9 mouse cellular contexts compared by ENCODE assay signal in genomic region chr14:37104747-37105146, GRCm38 (mm10). TPM values are rescaled to one million over a fixed set of nuclear protein-coding genes. Genes with fewer than 3 reads are reported as not detected.
A peak's percentile ranks its signal among the peaks of the same experiment; 100 is the strongest.
DNase-seq lines count a peak whose midpoint lies in the region; ATAC-seq lines count a peak whose summit lies in the region.
"Had no signal": no experiment of that assay in that cellular context is flagged by ENCODE, and none has a peak within 500 bp of the region (broad histone marks: within the 10 kb centered on the region; RNA-seq: fewer than 3 reads in every experiment).

No protein-coding gene starts in this region.

- H3K4me1 ChIP-seq in liver, embryonic 12.5 days: no peaks in the 10 kb centered on the region
- H3K4me1 ChIP-seq in embryonic facial prominence, embryonic 15.5 days: no peaks in the 10 kb centered on the region
- peaks cover 18 to 32% of the 10 kb centered on the region in 2 experiments for H3K4me1 ChIP-seq in heart, embryonic 14.5 days (ENCODE audit: control insufficient read depth in 2 of 2, insufficient read depth in 2 of 2, low read length in 2 of 2)
- no peaks in the 10 kb centered on the region for H3K4me1 ChIP-seq in liver, embryonic 15.5 days (replicated peaks)

- no peak overlapping the region for H3K9ac ChIP-seq in liver, embryonic 12.5 days
- no peak overlapping the region for H3K9ac ChIP-seq in embryonic facial prominence, embryonic 15.5 days
- H3K9ac ChIP-seq in heart, embryonic 14.5 days (ENCODE audit: low read length): no peak overlapping the region
- no peak overlapping the region for H3K9ac ChIP-seq in liver, embryonic 15.5 days
- H3K9ac ChIP-seq: liver, embryonic 14.5 days had no signal

- no peaks in the 10 kb centered on the region for H3K36me3 ChIP-seq in liver, embryonic 12.5 days
- H3K36me3 ChIP-seq in embryonic facial prominence, embryonic 15.5 days: no peaks in the 10 kb centered on the region
- H3K36me3 ChIP-seq in heart, embryonic 14.5 days (ENCODE audit: control insufficient read depth, insufficient read depth, low read length): no peaks in the 10 kb centered on the region
- H3K36me3 ChIP-seq in liver, embryonic 15.5 days (replicated peaks): no peaks in the 10 kb centered on the region

- peak; percentile 19 for DNase-seq in liver
- no peak for DNase-seq in gastrocnemius, adult 8-10 months (ENCODE audit: low spot score in 2 of 2)
- no peak for DNase-seq in thymus, postnatal 4 days

- ATAC-seq in liver, embryonic 12.5 days: no peak
- peak; percentile 56; the same call in 1 of the 2 replicates for ATAC-seq in embryonic facial prominence, embryonic 15.5 days (ENCODE audit: insufficient number of reproducible peaks, low FRiP score, low TSS enrichment, low read depth)
- ATAC-seq in heart, embryonic 14.5 days (ENCODE audit: insufficient number of reproducible peaks, insufficient read depth, low FRiP score, low read depth): peak; percentile 63; the same call in 1 of the 2 replicates
- ATAC-seq in liver, embryonic 15.5 days (ENCODE audit: insufficient read depth): 0 out of 2 replicates have a peak, but pooled peaks have one; percentile 22
- ATAC-seq: inflammation-experienced regulatory T-cells, adult 6 months had no signal

- H3K27ac ChIP-seq in liver, embryonic 12.5 days: no peak overlapping the region
- no peak overlapping the region for H3K27ac ChIP-seq in embryonic facial prominence, embryonic 15.5 days (replicated peaks)
- peak overlapping the region; percentile 53 to 67 for H3K27ac ChIP-seq in heart, embryonic 14.5 days (replicated peaks in 1 of 2; ENCODE audit: control insufficient read depth in 1 of 2, insufficient read depth in 1 of 2, low read depth in 2 of 2, low read length in 2 of 2)
- no peak overlapping the region for H3K27ac ChIP-seq in liver, embryonic 15.5 days (replicated peaks)
- H3K27ac ChIP-seq: liver, embryonic 14.5 days had no signal

- H3K4me3 ChIP-seq in liver, embryonic 12.5 days: no peak overlapping the region
- H3K4me3 ChIP-seq in embryonic facial prominence, embryonic 15.5 days (replicated peaks): no peak overlapping the region
- no peak overlapping the region for H3K4me3 ChIP-seq in heart, embryonic 14.5 days (ENCODE audit: control insufficient read depth in 1 of 2, insufficient read depth in 1 of 2, low read depth in 1 of 2, low read length in 2 of 2)
- H3K4me3 ChIP-seq in liver, embryonic 15.5 days (replicated peaks): no peak overlapping the region

- peaks cover 9% of the 10 kb centered on the region; the same call in 1 of the 2 replicates for H3K27me3 ChIP-seq in liver, embryonic 12.5 days (replicated peaks)
- peaks cover 4% of the 10 kb centered on the region; the same call in 1 of the 2 replicates for H3K27me3 ChIP-seq in embryonic facial prominence, embryonic 15.5 days
- peaks cover 4% of the 10 kb centered on the region; the same call in 1 of the 2 replicates for H3K27me3 ChIP-seq in heart, embryonic 14.5 days (ENCODE audit: control insufficient read depth, insufficient read depth, low read length)
- H3K27me3 ChIP-seq in liver, embryonic 15.5 days: peaks cover 4% of the 10 kb centered on the region; the same call in 1 of the 2 replicates

- no peaks in the 10 kb centered on the region for H3K9me3 ChIP-seq in liver, embryonic 12.5 days (replicated peaks)
- no peaks in the 10 kb centered on the region for H3K9me3 ChIP-seq in embryonic facial prominence, embryonic 15.5 days (replicated peaks)
- H3K9me3 ChIP-seq in heart, embryonic 14.5 days (ENCODE audit: control insufficient read depth, low read length): no peaks in the 10 kb centered on the region
- H3K9me3 ChIP-seq in liver, embryonic 15.5 days (replicated peaks): no peaks in the 10 kb centered on the region

- no peak overlapping the region for H3K4me2 ChIP-seq in liver, embryonic 12.5 days
- no peak overlapping the region for H3K4me2 ChIP-seq in embryonic facial prominence, embryonic 15.5 days (replicated peaks)
- 0 out of 2 replicates have a peak overlapping the region, but pooled peaks have one; percentile 11 for H3K4me2 ChIP-seq in heart, embryonic 14.5 days (ENCODE audit: low read length)
- no peak overlapping the region for H3K4me2 ChIP-seq in liver, embryonic 15.5 days

- WGBS in liver, embryonic 12.5 days (ENCODE audit: insufficient replicate concordance): 51% methylated on average over 5 of the region's 5 CpGs
- 41% methylated on average over 5 of the region's 5 CpGs for WGBS in embryonic facial prominence, embryonic 15.5 days
- 34% methylated on average over 5 of the region's 5 CpGs for WGBS in heart, embryonic 14.5 days
- 48% methylated on average over 5 of the region's 5 CpGs for WGBS in liver, embryonic 15.5 days (ENCODE audit: insufficient replicate concordance)

RNA-seq across cellular contexts. Expression of gene Cdhr1, which starts 6.6 kb away (rescaled TPM):
- not detected in 2 replicates for polyA plus RNA-seq in liver, embryonic 12.5 days (2016; fragmentation: Nextera tagmentation; extraction: Ambion mirVana)
- 2.7 and 3.0 TPM in 2 replicates for polyA plus RNA-seq in embryonic facial prominence, embryonic 15.5 days (2015; fragmentation: Nextera tagmentation; extraction: Ambion mirVana)
- 0.22 and 0.31 TPM in 2 replicates for polyA plus RNA-seq in heart, embryonic 14.5 days (2014; fragmentation: Nextera tagmentation; extraction: Ambion mirVana)
- not detected in 2 replicates for polyA plus RNA-seq in liver, embryonic 15.5 days (2015; fragmentation: Nextera tagmentation; extraction: Ambion mirVana)
- not detected for total RNA-seq in gastrocnemius, adult 8-10 months (2022)

RNA-seq across cellular contexts. Expression of gene 2610528A11Rik, which starts 9.1 kb away (rescaled TPM):
- polyA plus RNA-seq in liver, embryonic 12.5 days (2016; fragmentation: Nextera tagmentation; extraction: Ambion mirVana): not detected in 2 replicates
- polyA plus RNA-seq in embryonic facial prominence, embryonic 15.5 days (2015; fragmentation: Nextera tagmentation; extraction: Ambion mirVana): 28.4 and 28.6 TPM in 2 replicates
- 1.5 and 1.9 TPM in 2 replicates for polyA plus RNA-seq in heart, embryonic 14.5 days (2014; fragmentation: Nextera tagmentation; extraction: Ambion mirVana)
- polyA plus RNA-seq in liver, embryonic 15.5 days (2015; fragmentation: Nextera tagmentation; extraction: Ambion mirVana): 0.13 and 0.29 TPM in 2 replicates
- 1 to 10 TPM in 1 of 4 experiments, under 1 TPM in 3; 0.54 to 1.1 (median 0.69) TPM for total RNA-seq in gastrocnemius, adult 8-10 months (2022)
- polyA plus RNA-seq: inflammation-experienced regulatory T-cells, adult 6 months had no signal

RNA-seq across cellular contexts. Expression of gene Ghitm, which starts 30.3 kb away (rescaled TPM):
- 253 and 263 TPM in 2 replicates for polyA plus RNA-seq in liver, embryonic 12.5 days (2016; fragmentation: Nextera tagmentation; extraction: Ambion mirVana)
- polyA plus RNA-seq in embryonic facial prominence, embryonic 15.5 days (2015; fragmentation: Nextera tagmentation; extraction: Ambion mirVana): 188 and 194 TPM in 2 replicates
- polyA plus RNA-seq in heart, embryonic 14.5 days (2014; fragmentation: Nextera tagmentation; extraction: Ambion mirVana): 385 and 403 TPM in 2 replicates
- 249 and 254 TPM in 2 replicates for polyA plus RNA-seq in liver, embryonic 15.5 days (2015; fragmentation: Nextera tagmentation; extraction: Ambion mirVana)
- 100 to 1,000 TPM; 395 to 493 (median 424) TPM for total RNA-seq in gastrocnemius, adult 8-10 months (2022)

RNA-seq across cellular contexts. Expression of gene Lrit2, which starts 37.0 kb away (rescaled TPM):
- not detected in 2 replicates for polyA plus RNA-seq in liver, embryonic 12.5 days (2016; fragmentation: Nextera tagmentation; extraction: Ambion mirVana)
- polyA plus RNA-seq in embryonic facial prominence, embryonic 15.5 days (2015; fragmentation: Nextera tagmentation; extraction: Ambion mirVana): not detected in 2 replicates
- not detected in 2 replicates for polyA plus RNA-seq in heart, embryonic 14.5 days (2014; fragmentation: Nextera tagmentation; extraction: Ambion mirVana)
- polyA plus RNA-seq in liver, embryonic 15.5 days (2015; fragmentation: Nextera tagmentation; extraction: Ambion mirVana): not detected in 2 replicates
- not detected for total RNA-seq in gastrocnemius, adult 8-10 months (2022)
- polyA plus RNA-seq: inflammation-experienced regulatory T-cells, adult 6 months; liver, embryonic 14.5 days had no signal

RNA-seq across cellular contexts. Expression of gene Lrit1, which starts 50.1 kb away (rescaled TPM):
- polyA plus RNA-seq in liver, embryonic 12.5 days (2016; fragmentation: Nextera tagmentation; extraction: Ambion mirVana): not detected in 2 replicates
- polyA plus RNA-seq in embryonic facial prominence, embryonic 15.5 days (2015; fragmentation: Nextera tagmentation; extraction: Ambion mirVana): not detected in 2 replicates
- polyA plus RNA-seq in heart, embryonic 14.5 days (2014; fragmentation: Nextera tagmentation; extraction: Ambion mirVana): not detected in 2 replicates
- polyA plus RNA-seq in liver, embryonic 15.5 days (2015; fragmentation: Nextera tagmentation; extraction: Ambion mirVana): not detected in 2 replicates
- not detected for total RNA-seq in gastrocnemius, adult 8-10 months (2022)
- polyA plus RNA-seq: inflammation-experienced regulatory T-cells, adult 6 months; liver, embryonic 14.5 days had no signal

Comparison
In these comparisons a context has a peak if more than half of its experiments do, and no peak if none do; other contexts are left out.
1. H3K27ac ChIP-seq: peak in heart, embryonic 14.5 days (2 of 2); none in liver, embryonic 12.5 days (single experiment), embryonic facial prominence, embryonic 15.5 days (single experiment) and liver, embryonic 15.5 days (single experiment).
2. RNA of gene 2610528A11Rik, which starts 9.1 kb away (polyA plus RNA-seq): 28.4 to 28.6 TPM in embryonic facial prominence, embryonic 15.5 days; 1.5 to 1.9 TPM in heart, embryonic 14.5 days, 0.13 to 0.29 TPM in liver, embryonic 15.5 days and not detected in liver, embryonic 12.5 days; every median in the first group is over 10 times any median in the second.